8 mouse cellular contexts compared by ENCODE assay signal in genomic region chr17:47738879-47739798, GRCm38 (mm10). TPM values are rescaled to one million over a fixed set of nuclear protein-coding genes. Genes with fewer than 3 reads are reported as not detected.
DNase-seq lines count a peak whose midpoint lies in the region; ATAC-seq lines count a peak whose summit lies in the region.

No protein-coding gene starts in this region.

- no peak overlapping the region for H3K27ac ChIP-seq in forebrain, embryonic 16.5 days (ENCODE audit: low read length)
- H3K27ac ChIP-seq in kidney, embryonic 15.5 days: peak overlapping the region; percentile 96
- H3K27ac ChIP-seq in midbrain, embryonic 10.5 days (replicated peaks): peak overlapping the region; percentile 66
- H3K27ac ChIP-seq in stomach, embryonic 15.5 days: 0 out of 2 replicates have a peak overlapping the region, but pooled peaks have one; percentile 78

- no peak overlapping the region; the same call in 1 of the 2 replicates for H3K9ac ChIP-seq in forebrain, embryonic 16.5 days (replicated peaks; ENCODE audit: low read depth, low read length)
- H3K9ac ChIP-seq in kidney, embryonic 15.5 days: peak overlapping the region; percentile 77
- H3K9ac ChIP-seq in stomach, embryonic 15.5 days: peak overlapping the region; percentile 18; the same call in 1 of the 2 replicates

- H3K36me3 ChIP-seq in forebrain, embryonic 16.5 days (ENCODE audit: control insufficient read depth, insufficient read depth): no peaks in the 10 kb centered on the region
- H3K36me3 ChIP-seq in kidney, embryonic 15.5 days: no peaks in the 10 kb centered on the region
- H3K36me3 ChIP-seq in midbrain, embryonic 10.5 days: no peaks in the 10 kb centered on the region
- H3K36me3 ChIP-seq in stomach, embryonic 15.5 days: no peaks in the 10 kb centered on the region

- H3K9me3 ChIP-seq in forebrain, embryonic 16.5 days (ENCODE audit: control insufficient read depth, low read length): 0 out of 2 replicates have a peak, but pooled peaks cover 3% of the 10 kb centered on the region
- H3K9me3 ChIP-seq in kidney, embryonic 15.5 days (replicated peaks): no peaks in the 10 kb centered on the region
- H3K9me3 ChIP-seq in midbrain, embryonic 10.5 days (replicated peaks): no peaks in the 10 kb centered on the region
- H3K9me3 ChIP-seq in stomach, embryonic 15.5 days: no peaks in the 10 kb centered on the region

- H3K4me3 ChIP-seq in forebrain, embryonic 16.5 days (replicated peaks; ENCODE audit: low read length): peak overlapping the region; percentile 64; the same call in 1 of the 2 replicates
- peak overlapping the region; percentile 82 for H3K4me3 ChIP-seq in kidney, embryonic 15.5 days (replicated peaks)
- peak overlapping the region; percentile 69 for H3K4me3 ChIP-seq in midbrain, embryonic 10.5 days
- H3K4me3 ChIP-seq in stomach, embryonic 15.5 days (replicated peaks): peak overlapping the region; percentile 77

- ATAC-seq in forebrain, embryonic 16.5 days: no peak
- ATAC-seq in kidney, embryonic 15.5 days (replicated peaks; ENCODE audit: low FRiP score): no peak
- ATAC-seq in stomach, embryonic 15.5 days (ENCODE audit: insufficient read depth, low FRiP score, low read depth): no peak

- peaks cover 24% of the 10 kb centered on the region for H3K27me3 ChIP-seq in forebrain, embryonic 16.5 days (replicated peaks; ENCODE audit: control insufficient read depth, insufficient read depth, low read length)
- 0 out of 2 replicates have a peak, but pooled peaks cover 8% of the 10 kb centered on the region for H3K27me3 ChIP-seq in kidney, embryonic 15.5 days
- peaks cover 55% of the 10 kb centered on the region for H3K27me3 ChIP-seq in midbrain, embryonic 10.5 days (ENCODE audit: low read depth, poor library complexity, severe bottlenecking)
- no peaks in the 10 kb centered on the region for H3K27me3 ChIP-seq in stomach, embryonic 15.5 days (replicated peaks)

- DNase-seq in lung, adult 18-20 months: peak; percentile 38 to 40
- no peak for DNase-seq in lung, postnatal 14 days
- DNase-seq in midbrain, embryonic 10.5 days (ENCODE audit: low spot score): no peak
- DNase-seq in frontal cortex, adult 2 months (ENCODE audit: extremely low spot score in 1 of 2, low spot score in 1 of 2): no peak
- no peak for DNase-seq in urinary bladder, postnatal 10 days (ENCODE audit: low spot score)

- H3K4me1 ChIP-seq in forebrain, embryonic 16.5 days (replicated peaks; ENCODE audit: control insufficient read depth, insufficient read depth, low read length): peaks cover 18% of the 10 kb centered on the region
- peaks cover 31% of the 10 kb centered on the region for H3K4me1 ChIP-seq in kidney, embryonic 15.5 days
- H3K4me1 ChIP-seq in midbrain, embryonic 10.5 days: peaks cover 34% of the 10 kb centered on the region
- peaks cover 17% of the 10 kb centered on the region for H3K4me1 ChIP-seq in stomach, embryonic 15.5 days

- 9% methylated on average over 20 of the region's 20 CpGs for WGBS in forebrain, embryonic 16.5 days
- WGBS in kidney, embryonic 15.5 days: 6% methylated on average over 20 of the region's 20 CpGs
- 4% methylated on average over 20 of the region's 20 CpGs for WGBS in midbrain, embryonic 10.5 days
- WGBS in stomach, embryonic 15.5 days: 18% methylated on average over 20 of the region's 20 CpGs

- H3K4me2 ChIP-seq in forebrain, embryonic 16.5 days (ENCODE audit: low read length): peak overlapping the region; percentile 96
- H3K4me2 ChIP-seq in kidney, embryonic 15.5 days: peak overlapping the region; percentile 97
- H3K4me2 ChIP-seq in stomach, embryonic 15.5 days: peak overlapping the region; percentile 99

RNA-seq across cellular contexts. Expression of gene Tfeb, which starts 2.3 kb away (rescaled TPM):
- polyA plus RNA-seq in forebrain, embryonic 16.5 days (2015; fragmentation: Nextera tagmentation; extraction: Ambion mirVana): 2.2 TPM in 2 replicates
- polyA plus RNA-seq in kidney, embryonic 15.5 days (2015; fragmentation: Nextera tagmentation; extraction: Ambion mirVana): 13.4 and 15.2 TPM in 2 replicates
- polyA plus RNA-seq in midbrain, embryonic 10.5 days (2016; fragmentation: Nextera tagmentation; extraction: Ambion mirVana): 1.9 and 2.3 TPM in 2 replicates
- 10.2 and 10.7 TPM in 2 replicates for polyA plus RNA-seq in stomach, embryonic 15.5 days (2015; fragmentation: Nextera tagmentation; extraction: Ambion mirVana)
- 9.5 and 9.9 TPM in 2 replicates for polyA plus RNA-seq in frontal cortex, adult 2 months (2012; rRNA removed)

RNA-seq across cellular contexts. Expression of gene Pgc, which starts 12.5 kb away (rescaled TPM):
- polyA plus RNA-seq in forebrain, embryonic 16.5 days (2015; fragmentation: Nextera tagmentation; extraction: Ambion mirVana): not detected in 2 replicates
- 0.14 TPM in 1 of 2 replicates, not detected in the other for polyA plus RNA-seq in kidney, embryonic 15.5 days (2015; fragmentation: Nextera tagmentation; extraction: Ambion mirVana)
- 0.19 TPM in 1 of 2 replicates, not detected in the other for polyA plus RNA-seq in midbrain, embryonic 10.5 days (2016; fragmentation: Nextera tagmentation; extraction: Ambion mirVana)
- 52.1 and 71.7 TPM in 2 replicates for polyA plus RNA-seq in stomach, embryonic 15.5 days (2015; fragmentation: Nextera tagmentation; extraction: Ambion mirVana)
- polyA plus RNA-seq in frontal cortex, adult 2 months (2012; rRNA removed): not detected in 2 replicates

RNA-seq across cellular contexts. Expression of gene Prickle4, which starts 44.6 kb away (rescaled TPM):
- polyA plus RNA-seq in forebrain, embryonic 16.5 days (2015; fragmentation: Nextera tagmentation; extraction: Ambion mirVana): 0.54 and 1.0 TPM in 2 replicates
- polyA plus RNA-seq in kidney, embryonic 15.5 days (2015; fragmentation: Nextera tagmentation; extraction: Ambion mirVana): 0.51 and 0.99 TPM in 2 replicates
- polyA plus RNA-seq in midbrain, embryonic 10.5 days (2016; fragmentation: Nextera tagmentation; extraction: Ambion mirVana): 0.35 and 0.44 TPM in 2 replicates
- polyA plus RNA-seq in stomach, embryonic 15.5 days (2015; fragmentation: Nextera tagmentation; extraction: Ambion mirVana): 0.34 and 0.42 TPM in 2 replicates
- polyA plus RNA-seq in frontal cortex, adult 2 months (2012; rRNA removed): 1.0 TPM in 1 of 2 replicates, not detected in the other

RNA-seq across cellular contexts. Expression of gene Gm21981, which starts 44.9 kb away (rescaled TPM):
- 0.48 and 0.60 TPM in 2 replicates for polyA plus RNA-seq in forebrain, embryonic 16.5 days (2015; fragmentation: Nextera tagmentation; extraction: Ambion mirVana)
- 0.17 and 0.24 TPM in 2 replicates for polyA plus RNA-seq in kidney, embryonic 15.5 days (2015; fragmentation: Nextera tagmentation; extraction: Ambion mirVana)
- polyA plus RNA-seq in midbrain, embryonic 10.5 days (2016; fragmentation: Nextera tagmentation; extraction: Ambion mirVana): 0.44 and 0.48 TPM in 2 replicates
- 0.19 and 0.27 TPM in 2 replicates for polyA plus RNA-seq in stomach, embryonic 15.5 days (2015; fragmentation: Nextera tagmentation; extraction: Ambion mirVana)
- 4.3 and 6.6 TPM in 2 replicates for polyA plus RNA-seq in frontal cortex, adult 2 months (2012; rRNA removed)

RNA-seq across cellular contexts. Expression of gene Frs3, which starts 50.3 kb away (rescaled TPM):
- polyA plus RNA-seq in forebrain, embryonic 16.5 days (2015; fragmentation: Nextera tagmentation; extraction: Ambion mirVana): 21.3 and 27.1 TPM in 2 replicates
- 5.5 and 6.7 TPM in 2 replicates for polyA plus RNA-seq in kidney, embryonic 15.5 days (2015; fragmentation: Nextera tagmentation; extraction: Ambion mirVana)
- polyA plus RNA-seq in midbrain, embryonic 10.5 days (2016; fragmentation: Nextera tagmentation; extraction: Ambion mirVana): 10.3 and 13.6 TPM in 2 replicates
- polyA plus RNA-seq in stomach, embryonic 15.5 days (2015; fragmentation: Nextera tagmentation; extraction: Ambion mirVana): 4.7 TPM in 2 replicates
- polyA plus RNA-seq in frontal cortex, adult 2 months (2012; rRNA removed): 39.1 and 39.9 TPM in 2 replicates

Comparison
In these comparisons a context has a peak if more than half of its experiments do, and no peak if none do; other contexts are left out.
1. DNase-seq: peak in lung, adult 18-20 months (2 of 2); none in lung, postnatal 14 days (single experiment), midbrain, embryonic 10.5 days (single experiment), frontal cortex, adult 2 months (0 of 2) and urinary bladder, postnatal 10 days (single experiment).
2. RNA of gene Pgc, which starts 12.5 kb away (polyA plus RNA-seq): 52.1 to 71.7 TPM in stomach, embryonic 15.5 days; 0.19 TPM in midbrain, embryonic 10.5 days, 0.14 TPM in kidney, embryonic 15.5 days, not detected in frontal cortex, adult 2 months and not detected in forebrain, embryonic 16.5 days; every median in the first group is over 10 times any median in the second.
3. Peak in every context shown above with its lines, with median percentiles within 50 percentile points of each other: H3K4me2 ChIP-seq and H3K4me3 ChIP-seq.